Mouse (Mus musculus): ENCODE data around the gene Prmt9. TPM values are rescaled to one million over a fixed set of nuclear protein-coding genes. Genes with fewer than 3 reads are reported as not detected.

Prmt9 gene
- polyA plus RNA-seq, 1 experiment from 2014 or later, result 17.9 TPM

DNA sequence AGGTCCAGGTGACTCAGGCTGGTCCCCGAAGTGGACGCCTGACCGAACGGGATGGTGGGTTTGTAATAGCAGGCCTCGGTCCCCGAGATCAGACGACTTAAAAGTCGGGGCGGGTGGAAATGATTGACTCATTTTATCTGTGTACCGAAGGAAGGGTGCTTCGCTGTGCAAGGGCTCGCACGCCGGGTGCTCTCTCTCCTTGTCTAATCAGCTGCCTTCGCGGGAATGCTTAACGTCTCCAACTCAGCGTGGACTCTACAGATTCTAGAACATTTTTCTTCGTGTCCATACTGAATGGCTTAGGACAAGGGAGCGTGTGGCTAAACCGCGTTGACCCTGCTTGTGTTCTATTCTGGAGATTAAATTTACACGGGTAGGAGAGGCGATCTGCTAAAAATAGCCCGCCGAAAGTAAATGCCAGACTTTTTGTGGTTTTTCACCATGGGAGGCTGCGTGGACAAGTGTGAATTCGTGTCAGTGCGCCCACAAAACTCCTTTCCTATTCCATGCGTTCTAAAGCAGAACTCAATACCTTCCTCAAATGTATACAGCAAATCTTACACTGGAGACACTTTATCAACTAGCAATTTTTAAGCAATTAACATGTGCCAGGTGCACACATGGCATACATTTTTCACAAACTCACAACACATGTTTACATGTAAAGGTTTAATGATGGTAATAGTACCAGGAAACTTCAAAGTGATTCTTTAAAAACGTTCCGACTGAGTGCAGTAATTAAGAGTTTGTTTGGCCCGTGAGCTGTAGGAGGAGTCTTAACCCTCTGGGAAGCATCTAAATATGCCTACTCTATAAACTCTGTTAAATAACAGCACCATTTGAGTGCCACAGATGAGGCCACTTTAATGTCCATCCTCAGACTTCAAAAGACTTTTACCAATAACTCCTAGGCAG is 30.7 kb upstream of the Prmt9 start:
- H3K4me3 ChIP-seq (ENCODE audit: inconsistent target), result peak overlapping the region; percentile 77
- WGBS (ENCODE audit: missing documents), result 8% methylated on average over 33 of the region's 33 CpGs
- H3K27ac ChIP-seq, result peak overlapping the region; percentile 89
- no peaks in the 10 kb centered on the region for H3K36me3 ChIP-seq (ENCODE audit: inconsistent target)
- H3K79me2 ChIP-seq (ENCODE audit: inconsistent target), result peaks cover 65% of the 10 kb centered on the region

DNA sequence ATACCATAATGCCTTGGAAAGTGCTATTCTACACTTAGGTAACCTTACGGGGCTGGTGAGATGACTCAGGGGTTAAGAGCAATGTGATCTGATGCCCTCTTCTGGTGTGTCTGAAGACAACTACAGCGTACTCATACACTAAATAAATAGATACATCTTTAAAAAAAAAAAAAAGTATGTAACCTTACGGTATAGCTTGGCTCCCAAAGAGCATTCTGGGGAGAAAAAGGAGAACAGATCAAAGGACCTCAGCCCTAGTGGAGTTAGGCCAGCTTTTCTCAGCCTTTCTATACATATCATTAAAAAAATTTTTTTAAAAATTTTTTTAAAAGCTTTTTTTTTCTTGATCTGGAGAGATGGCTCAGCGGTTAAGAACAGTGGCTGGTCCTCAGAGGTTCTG is 28.6 kb upstream of the Prmt9 start:
- Histone ChIP-seq H3K79me2 (ENCODE audit: inconsistent target) (peaks cover 44% of the 10 kb centered on the region), H3K27ac (no peak overlapping the region), H3K36me3 (ENCODE audit: inconsistent target) (no peaks in the 10 kb centered on the region), H3K4me3 (ENCODE audit: inconsistent target) (no peak overlapping the region)
- WGBS (ENCODE audit: missing documents), result 91% methylated on average over 4 of the region's 4 CpGs

DNA sequence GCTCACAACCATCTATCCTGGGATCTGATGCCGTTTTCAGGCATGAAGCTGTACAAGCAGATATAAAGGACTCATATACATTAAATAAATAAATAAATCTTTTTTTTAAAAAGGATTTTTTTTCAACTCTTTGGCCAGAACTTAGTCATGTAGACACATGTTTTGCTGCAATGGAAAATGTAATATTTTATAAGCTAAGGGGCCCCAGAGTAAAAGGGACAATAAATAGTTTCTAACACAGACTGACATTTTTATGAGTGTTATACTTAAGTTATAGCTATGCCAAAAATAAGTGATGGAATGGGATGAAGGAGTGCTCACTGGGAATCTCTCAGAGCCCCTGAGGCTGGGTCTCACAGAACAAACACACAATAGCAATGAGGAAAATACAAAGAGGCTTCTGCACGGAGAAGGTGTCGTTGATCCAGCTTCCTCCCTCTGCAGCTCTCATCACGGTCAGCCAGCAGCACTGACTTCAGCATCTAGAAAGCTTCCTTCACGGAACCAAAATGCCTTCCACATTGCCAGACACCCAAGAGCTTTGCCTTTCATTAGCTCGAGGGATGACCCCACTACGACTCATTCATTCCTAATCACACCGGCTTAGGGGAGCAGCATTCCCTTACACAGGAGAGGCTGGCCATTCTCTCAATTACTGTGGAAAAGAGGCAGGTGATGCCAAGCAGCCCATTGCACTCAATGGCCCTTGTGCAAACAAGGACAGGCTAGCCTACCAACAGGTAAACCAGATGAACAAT is 28.0 kb upstream of the Prmt9 start:
- Histone ChIP-seq H3K79me2 (ENCODE audit: inconsistent target) (peaks cover 37% of the 10 kb centered on the region), H3K27ac (no peak overlapping the region), H3K36me3 (ENCODE audit: inconsistent target) (no peaks in the 10 kb centered on the region), H3K4me3 (ENCODE audit: inconsistent target) (no peak overlapping the region)
- WGBS (ENCODE audit: missing documents), result 97% methylated on average over 8 of the region's 8 CpGs

DNA sequence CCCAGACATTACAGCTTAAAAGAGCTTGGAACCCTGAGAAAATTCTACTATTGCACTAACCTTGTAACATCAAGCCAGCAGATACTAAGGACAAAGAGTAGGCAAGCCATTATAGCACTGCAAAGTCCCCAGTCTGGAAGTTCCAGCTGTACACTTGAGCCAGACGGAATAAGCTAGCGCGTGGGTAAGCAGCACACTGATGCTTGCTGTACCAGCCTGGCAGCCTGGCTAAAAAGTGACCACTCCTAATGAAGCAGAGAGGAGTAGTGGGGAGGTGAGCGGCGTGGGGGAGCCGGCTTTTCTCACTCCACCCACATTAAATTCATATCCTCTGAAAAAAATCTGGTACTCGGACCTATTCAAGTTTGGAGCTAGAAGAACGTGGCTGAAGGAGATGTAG is 26.2 kb upstream of the Prmt9 start:
- Histone ChIP-seq H3K4me3 (ENCODE audit: inconsistent target) (no peak overlapping the region), H3K79me2 (ENCODE audit: inconsistent target) (peaks cover 24% of the 10 kb centered on the region; the same call in 1 of the 2 replicates), H3K27ac (no peak overlapping the region), H3K36me3 (ENCODE audit: inconsistent target) (no peaks in the 10 kb centered on the region)
- WGBS (ENCODE audit: missing documents), result 95% methylated on average over 8 of the region's 8 CpGs

DNA sequence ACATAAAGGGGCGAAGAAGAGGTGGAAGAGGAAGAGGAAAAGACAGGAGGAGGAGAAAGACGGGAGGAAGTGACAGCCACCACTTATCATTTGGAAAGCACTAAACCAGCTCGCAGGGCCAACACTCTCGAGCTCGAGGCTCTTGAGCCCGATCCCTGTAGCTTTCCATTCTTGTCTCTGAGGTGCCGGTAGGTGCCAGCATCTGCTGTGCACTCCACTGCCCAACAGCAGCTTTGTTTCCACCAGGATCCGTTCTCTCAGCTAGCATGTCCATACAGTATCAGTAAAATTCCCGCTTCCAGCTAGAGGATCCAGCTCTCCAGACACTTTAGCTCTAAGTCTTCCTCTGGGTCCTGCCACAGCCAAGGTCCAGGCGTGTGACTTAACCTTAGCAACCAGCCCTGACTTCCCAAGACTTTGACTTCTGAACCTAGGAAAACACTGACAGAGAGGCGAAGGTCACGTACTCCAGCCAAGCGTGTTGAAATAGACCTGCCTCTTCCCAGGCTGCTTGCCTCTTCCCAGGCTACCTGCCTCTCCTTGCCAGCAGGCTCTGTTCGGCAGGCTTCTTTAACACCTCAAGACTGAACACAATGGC is 25.1 kb upstream of the Prmt9 start:
- Histone ChIP-seq H3K36me3 (ENCODE audit: inconsistent target) (no peaks in the 10 kb centered on the region), H3K4me3 (ENCODE audit: inconsistent target) (no peak overlapping the region), H3K79me2 (ENCODE audit: inconsistent target) (peaks cover 15% of the 10 kb centered on the region; the same call in 1 of the 2 replicates), H3K27ac (no peak overlapping the region)
- 82% methylated on average over 14 of the region's 14 CpGs for WGBS (ENCODE audit: missing documents)

DNA sequence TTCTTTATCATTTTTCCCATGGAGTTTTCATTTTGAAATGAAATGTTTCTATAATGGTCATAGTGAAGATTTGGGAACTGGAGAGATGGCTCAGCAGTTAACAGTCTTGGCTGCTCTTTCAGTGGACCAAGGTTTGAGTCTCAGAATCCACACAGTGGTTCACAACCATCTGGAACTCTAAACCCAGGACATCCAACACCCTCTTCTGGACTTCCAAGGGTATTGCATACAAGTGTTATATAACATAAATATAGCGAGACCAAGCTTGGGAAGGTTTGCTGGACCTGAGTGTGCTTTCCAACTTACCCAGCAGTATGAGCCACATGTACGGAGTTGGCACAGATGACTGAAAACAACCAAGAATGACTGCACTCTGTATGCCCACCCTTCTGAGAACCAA is 24.3 kb upstream of the Prmt9 start:
- WGBS (ENCODE audit: missing documents), result 88% methylated on average over 2 of the region's 2 CpGs
- no peak overlapping the region for H3K27ac ChIP-seq
- H3K36me3 ChIP-seq (ENCODE audit: inconsistent target), result no peaks in the 10 kb centered on the region

GRCm38 (mm10) chr8:77526130-77526529 is 23.1 kb upstream of the Prmt9 start:
- H3K4me3 ChIP-seq (ENCODE audit: inconsistent target), result no peak overlapping the region
- no peaks in the 10 kb centered on the region for H3K36me3 ChIP-seq (ENCODE audit: inconsistent target)
- H3K79me2 ChIP-seq (ENCODE audit: inconsistent target), result no peaks in the 10 kb centered on the region
- no peak overlapping the region for H3K27ac ChIP-seq
- WGBS (ENCODE audit: missing documents), result 94% methylated on average over 8 of the region's 8 CpGs

More for the DNA sequence above, 24.3 kb upstream of the Prmt9 start:
- H3K79me2 ChIP-seq (ENCODE audit: inconsistent target), result peaks cover 7% of the 10 kb centered on the region; the same call in 1 of the 2 replicates
- H3K4me3 ChIP-seq (ENCODE audit: inconsistent target), result no peak overlapping the region

DNA sequence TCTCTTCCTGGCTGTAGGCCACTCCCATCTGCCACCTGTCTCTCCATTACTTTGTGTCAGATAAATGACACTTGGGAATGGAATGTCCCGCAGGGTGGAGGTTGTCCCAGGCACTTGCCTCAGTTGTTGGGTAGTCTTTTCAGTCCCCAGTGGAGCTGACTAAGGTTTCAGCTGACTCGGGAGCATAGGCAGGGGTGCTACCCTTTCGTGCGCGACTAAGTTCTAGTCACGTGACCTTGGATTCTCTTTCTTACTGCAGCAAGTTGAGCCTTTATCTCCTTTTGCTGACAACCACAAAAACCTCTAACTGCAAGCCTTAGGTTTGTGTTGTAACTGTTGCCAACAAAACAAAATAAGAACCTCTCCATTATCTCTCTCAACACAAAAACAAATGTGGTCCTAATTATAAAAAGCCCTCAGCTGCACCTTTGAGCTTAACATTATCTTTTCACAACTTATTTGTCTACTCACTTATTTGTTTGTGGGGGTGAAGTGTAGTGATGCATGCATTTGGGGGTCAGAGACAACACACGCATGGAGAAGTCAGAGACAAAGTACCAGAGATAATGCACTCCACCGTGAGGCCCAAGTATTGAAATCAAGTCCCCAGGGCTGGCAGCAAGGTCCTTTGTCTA is 14.7 kb upstream of the Prmt9 start:
- H3K4me3 ChIP-seq (ENCODE audit: inconsistent target), result no peak overlapping the region
- 70% methylated on average over 8 of the region's 8 CpGs for WGBS (ENCODE audit: missing documents)
- no peaks in the 10 kb centered on the region for H3K79me2 ChIP-seq (ENCODE audit: inconsistent target)
- H3K27ac ChIP-seq, result no peak overlapping the region
- H3K36me3 ChIP-seq (ENCODE audit: inconsistent target), result no peaks in the 10 kb centered on the region

GRCm38 (mm10) chr8:77535026-77535595 is 14.1 kb upstream of the Prmt9 start:
- 93% methylated on average over 5 of the region's 5 CpGs for WGBS (ENCODE audit: missing documents)
- H3K36me3 ChIP-seq (ENCODE audit: inconsistent target), result no peaks in the 10 kb centered on the region

DNA sequence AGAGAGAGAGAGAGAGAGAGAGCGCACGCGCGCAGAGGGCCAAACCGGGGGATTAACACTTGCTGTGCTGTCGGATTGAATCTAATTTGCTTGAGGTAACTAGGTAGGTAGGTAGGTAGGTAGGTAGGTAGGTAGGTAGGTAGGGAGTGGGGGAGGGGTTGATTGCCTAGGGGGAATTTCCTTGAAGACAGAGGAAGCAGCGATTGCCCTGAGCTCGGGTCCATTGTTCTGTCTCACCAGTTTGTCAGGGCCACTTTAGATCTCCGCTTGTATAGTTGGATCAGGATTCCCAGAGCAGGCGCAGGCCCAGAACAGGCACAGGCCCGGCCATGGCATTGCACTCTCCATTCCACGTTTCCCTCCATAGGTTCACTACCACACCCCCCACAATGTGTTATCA is 12.4 kb upstream of the Prmt9 start:
- WGBS (ENCODE audit: missing documents), result 94% methylated on average over 11 of the region's 12 CpGs
- Histone ChIP-seq H3K4me3 (ENCODE audit: inconsistent target) (no peak overlapping the region), H3K79me2 (ENCODE audit: inconsistent target) (no peaks in the 10 kb centered on the region), H3K36me3 (ENCODE audit: inconsistent target) (no peaks in the 10 kb centered on the region), H3K27ac (no peak overlapping the region)

More at GRCm38 (mm10) chr8:77535026-77535595, 14.1 kb upstream of the Prmt9 start:
- H3K27ac ChIP-seq, result no peak overlapping the region
- H3K4me3 ChIP-seq (ENCODE audit: inconsistent target), result no peak overlapping the region
- H3K79me2 ChIP-seq (ENCODE audit: inconsistent target), result no peaks in the 10 kb centered on the region

DNA sequence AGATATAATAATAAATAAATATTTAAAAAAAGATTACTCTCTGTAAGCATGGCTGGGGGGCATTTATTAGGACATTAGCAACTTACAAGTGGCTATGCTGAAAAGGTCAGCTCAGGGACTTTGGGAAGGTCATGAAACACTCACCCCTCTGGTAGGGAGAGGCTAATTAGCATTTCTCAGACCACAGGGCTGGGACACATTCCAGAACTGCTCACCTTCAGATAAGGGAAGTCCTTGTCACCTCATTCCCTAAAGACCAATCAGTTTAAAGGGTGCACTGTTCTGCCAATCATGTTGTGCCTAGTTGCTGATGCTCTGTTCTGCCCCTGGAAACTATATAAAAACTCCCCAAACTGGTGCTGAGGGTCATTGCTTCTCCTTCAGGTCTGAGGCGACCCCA is 10.9 kb upstream of the Prmt9 start:
- Histone ChIP-seq H3K79me2 (ENCODE audit: inconsistent target) (no peaks in the 10 kb centered on the region), H3K27ac (no peak overlapping the region), H3K36me3 (ENCODE audit: inconsistent target) (no peaks in the 10 kb centered on the region), H3K4me3 (ENCODE audit: inconsistent target) (no peak overlapping the region)
- 91% methylated on average over 1 of the region's 1 CpGs for WGBS (ENCODE audit: missing documents)

DNA sequence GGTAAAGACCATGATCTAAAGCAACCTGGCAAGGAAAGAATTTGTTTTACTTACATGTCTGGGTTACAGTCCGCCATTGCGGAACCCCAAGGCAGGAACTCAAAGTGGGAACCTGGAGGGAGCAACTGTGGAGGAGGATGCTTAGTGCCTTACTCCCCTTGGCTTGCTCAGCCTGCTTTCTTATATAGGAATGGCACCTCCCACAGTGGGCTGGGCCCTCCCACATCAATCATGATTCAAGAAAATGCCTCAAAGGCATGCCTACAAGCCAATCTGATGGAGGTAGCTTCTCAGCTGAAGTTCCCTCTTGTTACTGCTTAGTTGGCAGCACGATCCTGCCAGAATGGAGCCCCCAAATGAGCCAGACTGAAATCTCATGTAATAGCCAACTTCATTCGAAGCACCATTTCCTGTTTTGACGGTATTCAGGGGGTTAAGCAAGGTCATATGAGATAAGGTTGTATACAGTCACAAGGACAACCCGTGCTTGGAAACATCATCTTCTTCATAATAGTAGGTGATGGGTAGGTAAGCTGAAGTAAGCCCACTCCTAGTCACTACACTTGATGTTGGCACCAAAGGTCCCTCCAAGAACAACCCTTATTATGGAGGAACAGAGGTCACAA is 5.9 kb upstream of the Prmt9 start:
- Histone ChIP-seq H3K79me2 (ENCODE audit: inconsistent target) (no peaks in the 10 kb centered on the region), H3K27ac (no peak overlapping the region), H3K4me3 (ENCODE audit: inconsistent target) (no peak overlapping the region), H3K36me3 (ENCODE audit: inconsistent target) (no peaks in the 10 kb centered on the region)
- WGBS (ENCODE audit: missing documents), result 66% methylated on average over 6 of the region's 6 CpGs

GRCm38 (mm10) chr8:77544428-77544827 is 4.8 kb upstream of the Prmt9 start:
- Histone ChIP-seq H3K27ac (no peak overlapping the region), H3K79me2 (ENCODE audit: inconsistent target) (no peaks in the 10 kb centered on the region), H3K36me3 (ENCODE audit: inconsistent target) (no peaks in the 10 kb centered on the region), H3K4me3 (ENCODE audit: inconsistent target) (no peak overlapping the region)
- WGBS (ENCODE audit: missing documents), result 83% methylated on average over 3 of the region's 3 CpGs

- no peak overlapping the region for H3K27ac ChIP-seq
- 73% methylated on average over 4 of the region's 4 CpGs for WGBS (ENCODE audit: missing documents)
- peaks cover 11% of the 10 kb centered on the region for H3K79me2 ChIP-seq (ENCODE audit: inconsistent target)
- no peak overlapping the region for H3K4me3 ChIP-seq (ENCODE audit: inconsistent target)
- H3K36me3 ChIP-seq (ENCODE audit: inconsistent target), result no peaks in the 10 kb centered on the region
Measured at GRCm38 (mm10) chr8:77545616-77546015, 3.6 kb upstream of the Prmt9 start.
